Mouse (Mus musculus) small intestine, adult 2 months (tissue): ENCODE measurements at regions not wholly inside any gene's neighbourhood (a gene's known extent, or its start where the extent isn't known, plus 50 kb on each side); places are given as distances from the start of the nearest gene placed in this dataset.

Experiments used
- CTCF ChIP-seq: fragments of 200-500 bp; IDR thresholded peaks from 2 replicates; pipeline ENCODE4 v1.5.1; 2012; ENCODE audit warnings: low read depth, mild to moderate bottlenecking, control low read depth, inconsistent platforms, low read length, moderate library complexity, mixed read lengths; ENCODE audit not compliant: insufficient replicate concordance, insufficient read length; ENCODE audit errors: extremely low read depth
- POLR2A ChIP-seq: fragments of 200-500 bp; IDR thresholded peaks from 2 replicates; pipeline ENCODE4 v1.6.1; 2012; ENCODE audit warnings: low read depth, mild to moderate bottlenecking, control low read depth, inconsistent platforms, low read length, moderate library complexity

DNA sequence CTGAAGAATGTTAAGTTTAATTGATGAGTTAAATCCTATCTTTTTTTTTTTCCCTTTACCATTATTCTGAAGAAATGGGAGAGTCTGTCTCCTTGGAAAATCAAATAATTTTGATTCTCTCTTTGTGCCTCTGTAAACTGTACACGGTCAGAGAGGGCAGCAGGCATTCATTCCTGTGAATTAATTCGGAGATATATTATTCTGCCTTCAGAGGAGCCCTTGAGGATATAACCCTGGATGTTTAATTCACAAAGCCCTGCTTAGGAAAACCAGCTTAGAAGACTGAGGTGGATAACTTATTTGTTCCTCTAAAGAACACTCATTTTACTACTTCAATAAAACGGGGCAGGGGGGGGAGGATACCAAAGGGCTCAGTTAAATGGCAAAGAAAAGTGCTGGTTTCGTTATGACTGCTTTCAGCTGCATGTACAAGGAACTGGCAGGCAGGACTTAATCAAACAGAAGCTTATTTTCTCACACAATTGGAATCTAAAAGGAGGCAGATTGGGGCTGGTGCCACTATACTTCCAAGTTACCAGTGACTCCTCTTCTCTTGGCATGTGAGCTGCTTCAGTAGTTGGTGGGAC is 205.3 kb upstream of the Vegfc start:
- TF ChIP-seq POLR2A (no peak), CTCF (no peak)
